Mouse (Mus musculus): ENCODE data around the gene Gm13040. TPM values are rescaled to one million over a fixed set of nuclear protein-coding genes. Genes with fewer than 3 reads are reported as not detected.

Gene Gm13040
- total RNA-seq (2023), result not detected

DNA sequence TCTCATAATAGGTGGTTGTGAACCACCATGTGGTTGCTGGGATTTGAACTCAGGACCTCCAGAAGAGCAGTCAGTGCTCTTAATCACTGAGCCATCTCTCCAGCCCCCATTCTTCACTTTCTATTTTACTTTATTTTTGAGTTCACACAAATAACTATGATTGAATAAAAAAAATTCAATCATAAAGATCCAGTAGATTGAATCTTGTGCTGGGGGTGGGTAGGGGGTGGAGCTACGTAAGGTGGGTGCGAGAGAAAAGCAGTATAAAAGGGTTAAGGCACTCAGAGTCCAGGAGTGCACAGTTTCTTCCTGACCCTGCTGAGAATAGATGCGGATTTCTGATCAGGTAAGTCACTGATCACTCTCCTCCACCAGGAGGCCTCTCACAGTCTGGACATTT is at the start of gene Gm13040:
Gene Gm13040, plus strand, starts transcription at position 301 of the 400 bp plus-strand sequence.

DNA sequence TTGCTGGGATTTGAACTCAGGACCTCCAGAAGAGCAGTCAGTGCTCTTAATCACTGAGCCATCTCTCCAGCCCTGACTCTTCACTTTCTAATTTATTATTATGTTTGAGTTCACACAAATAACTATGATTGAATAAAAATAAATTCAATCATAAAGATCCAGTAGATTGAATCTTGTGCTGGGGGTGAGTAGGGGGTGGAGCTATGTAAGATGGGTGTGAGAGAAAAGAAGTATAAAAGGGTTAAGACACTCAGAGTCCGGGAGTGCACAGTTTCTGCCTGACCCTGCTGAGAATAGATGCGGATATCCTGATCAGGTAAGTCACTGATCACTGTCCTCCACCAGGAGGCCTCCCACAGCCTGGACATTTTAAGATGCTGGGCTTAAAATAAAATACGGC is 24.7 kb upstream of the Gm13040 start, which contains the start of gene Gm13043:
Gene Gm13043, plus strand, starts transcription at position 301 of the 400 bp plus-strand sequence.

DNA sequence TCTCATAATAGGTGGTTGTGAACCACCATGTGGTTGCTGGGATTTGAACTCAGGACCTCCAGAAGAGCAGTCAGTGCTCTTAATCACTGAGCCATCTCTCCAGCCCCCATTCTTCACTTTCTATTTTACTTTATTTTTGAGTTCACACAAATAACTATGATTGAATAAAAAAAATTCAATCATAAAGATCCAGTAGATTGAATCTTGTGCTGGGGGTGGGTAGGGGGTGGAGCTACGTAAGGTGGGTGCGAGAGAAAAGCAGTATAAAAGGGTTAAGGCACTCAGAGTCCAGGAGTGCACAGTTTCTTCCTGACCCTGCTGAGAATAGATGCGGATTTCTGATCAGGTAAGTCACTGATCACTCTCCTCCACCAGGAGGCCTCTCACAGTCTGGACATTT is 15.6 kb downstream of the Gm13040 start, which contains the start of the genes BC080695 and Gm13057:
Gene BC080695, plus strand, starts transcription at position 301 of the 400 bp plus-strand sequence.
Gene Gm13057, plus strand, starts transcription at position 310 of the 400 bp plus-strand sequence.

Other genes starting within 250 kb of the Gm13040 start
- gene Pdpn, start 236.4 kb upstream of the Gm13040 start, total RNA-seq (2023), result 1.3 TPM
- not detected for gene Lrrc38, start 186.2 kb upstream of the Gm13040 start, total RNA-seq (2023)
- gene Pramel1, start 141.5 kb upstream of the Gm13040 start, total RNA-seq (2023), result not detected
- 44.3 TPM for gene Pramef8, start 123.5 kb upstream of the Gm13040 start, total RNA-seq (2023)
- gene Oog4, start 85.6 kb upstream of the Gm13040 start, total RNA-seq (2023), result not detected
- gene Gm13043, start 24.6 kb upstream of the Gm13040 start, total RNA-seq (2023), result not detected
- gene BC080695, start 15.7 kb downstream of the Gm13040 start, total RNA-seq (2023), result not detected
- not detected for gene Gm13057, start 15.8 kb downstream of the Gm13040 start, total RNA-seq (2023)
- not detected for gene Gm13083, start 79.0 kb downstream of the Gm13040 start, total RNA-seq (2023)
- gene Gm13088, start 121.3 kb downstream of the Gm13040 start, total RNA-seq (2023), result not detected
- not detected for gene Gm13089, start 166.8 kb downstream of the Gm13040 start, total RNA-seq (2023)
- gene Gm13078, start 183.5 kb downstream of the Gm13040 start, total RNA-seq (2023), result not detected

All from CD4-positive naive resting alpha-beta T cell, adult 57 days (primary cell).